Mouse (Mus musculus): ENCODE data around the gene Phc2.
A peak's percentile ranks its signal among the peaks of the same experiment; 100 is the strongest.

The Phc2 gene

GRCm38 (mm10) chr4:128691195-128691594 is 36.7 kb downstream of the Phc2 start:
- DNase-seq (ENCODE audit: low read depth, low spot score), result no peak

GRCm38 (mm10) chr4:128692149-128692925 is 37.8 kb downstream of the Phc2 start:
- DNase-seq (ENCODE audit: low read depth, low spot score), result no peak

- DNase-seq (ENCODE audit: low read depth, low spot score), result no peak
Observed at GRCm38 (mm10) chr4:128693207-128693606, 38.7 kb downstream of the Phc2 start.

GRCm38 (mm10) chr4:128694315-128694714 is 39.8 kb downstream of the Phc2 start:
- DNase-seq (ENCODE audit: low read depth, low spot score), result no peak

- DNase-seq (ENCODE audit: low read depth, low spot score), result no peak
Observed at GRCm38 (mm10) chr4:128695149-128695548, 40.6 kb downstream of the Phc2 start.

- DNase-seq (ENCODE audit: low read depth, low spot score), result no peak
Observed at GRCm38 (mm10) chr4:128698011-128698861, 43.7 kb downstream of the Phc2 start.

- no peak for DNase-seq (ENCODE audit: low read depth, low spot score)
Observed at GRCm38 (mm10) chr4:128699916-128700315, 45.4 kb downstream of the Phc2 start.

- no peak for DNase-seq (ENCODE audit: low read depth, low spot score)
Observed at GRCm38 (mm10) chr4:128700543-128700942, 46.0 kb downstream of the Phc2 start.

GRCm38 (mm10) chr4:128705138-128705720 is 50.7 kb downstream of the Phc2 start:
- DNase-seq (ENCODE audit: low read depth, low spot score), result no peak

GRCm38 (mm10) chr4:128706626-128707025 is 52.1 kb downstream of the Phc2 start:
- DNase-seq (ENCODE audit: low read depth, low spot score), result no peak

GRCm38 (mm10) chr4:128707384-128707783 is 52.9 kb downstream of the Phc2 start:
- DNase-seq (ENCODE audit: low read depth, low spot score), result no peak

GRCm38 (mm10) chr4:128709061-128709780 is 54.7 kb downstream of the Phc2 start:
- DNase-seq (ENCODE audit: low read depth, low spot score), result no peak

GRCm38 (mm10) chr4:128709781-128710166 is 55.3 kb downstream of the Phc2 start:
- no peak for DNase-seq (ENCODE audit: low read depth, low spot score)

GRCm38 (mm10) chr4:128710286-128710685 is 55.8 kb downstream of the Phc2 start:
- DNase-seq (ENCODE audit: low read depth, low spot score), result no peak

GRCm38 (mm10) chr4:128710800-128711199 is 56.3 kb downstream of the Phc2 start:
- DNase-seq (ENCODE audit: low read depth, low spot score), result no peak

- DNase-seq (ENCODE audit: low read depth, low spot score), result peak; percentile 96
Observed at GRCm38 (mm10) chr4:128711455-128712135, 57.1 kb downstream of the Phc2 start.

GRCm38 (mm10) chr4:128712136-128712655 is 57.7 kb downstream of the Phc2 start:
- DNase-seq (ENCODE audit: low read depth, low spot score), result no peak

GRCm38 (mm10) chr4:128712941-128713340 is 58.4 kb downstream of the Phc2 start:
- no peak for DNase-seq (ENCODE audit: low read depth, low spot score)

- no peak for DNase-seq (ENCODE audit: low read depth, low spot score)
Observed at GRCm38 (mm10) chr4:128715241-128716204, 61.0 kb downstream of the Phc2 start.

GRCm38 (mm10) chr4:128716279-128716678 is 61.8 kb downstream of the Phc2 start:
- DNase-seq (ENCODE audit: low read depth, low spot score), result no peak
